Mouse (Mus musculus): ENCODE results near the gene Prdm16. TPM values are rescaled to one million over a fixed set of nuclear protein-coding genes. Genes with fewer than 3 reads are reported as not detected.
A peak's percentile ranks its signal among the peaks of the same experiment; 100 is the strongest.

Gene Prdm16
- polyA plus RNA-seq, 1 experiment from 2014 or later, result 22.4 TPM

DNA sequence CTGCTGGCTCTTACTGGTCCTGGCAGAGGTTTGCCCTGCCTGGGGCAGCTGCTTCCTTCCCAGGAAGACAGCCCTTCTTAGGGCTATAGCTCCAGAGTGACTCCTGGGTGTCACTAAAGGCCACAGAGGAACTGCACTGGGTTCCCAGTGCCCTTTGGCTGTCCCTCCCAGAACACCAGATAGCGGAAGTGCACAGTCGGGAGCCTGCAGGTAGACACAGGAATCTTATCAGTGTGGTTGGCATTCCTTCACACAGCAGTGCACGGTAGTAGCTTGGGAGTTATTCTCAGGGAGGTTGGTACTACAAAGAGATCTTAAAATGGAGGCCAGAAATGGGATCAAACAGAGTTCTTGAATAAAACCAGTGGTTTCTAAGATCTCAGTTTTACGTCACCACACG is 278.3 kb downstream of the Prdm16 start:
- WGBS, result 59% methylated on average over 5 of the region's 5 CpGs
- H3K27me3 ChIP-seq, result peaks cover 4% of the 10 kb centered on the region; the same call in 1 of the 2 replicates
- peaks cover 33% of the 10 kb centered on the region for H3K4me1 ChIP-seq
- no peak for ATAC-seq (ENCODE audit: borderline replicate concordance, extremely low read depth, low FRiP score, low TSS enrichment)
- H3K4me3 ChIP-seq, result no peak overlapping the region
- no peaks in the 10 kb centered on the region for H3K36me3 ChIP-seq
- H3K9me3 ChIP-seq, result no peaks in the 10 kb centered on the region
- H3K9ac ChIP-seq, result no peak overlapping the region
- H3K4me2 ChIP-seq, result no peak overlapping the region
- H3K27ac ChIP-seq, result peak overlapping the region; percentile 90

GRCm38 (mm10) chr4:154355408-154355807 is 281.3 kb downstream of the Prdm16 start:
- WGBS, result 96% methylated on average over 5 of the region's 5 CpGs
- H3K27me3 ChIP-seq, result peaks cover 15% of the 10 kb centered on the region; the same call in 1 of the 2 replicates

GRCm38 (mm10) chr4:154352246-154352645 is 284.4 kb downstream of the Prdm16 start:
- H3K9ac ChIP-seq, result no peak overlapping the region
- 25% methylated on average over 13 of the region's 13 CpGs for WGBS
- H3K9me3 ChIP-seq, result no peaks in the 10 kb centered on the region
- ATAC-seq (ENCODE audit: borderline replicate concordance, extremely low read depth, low FRiP score, low TSS enrichment), result no peak; the same call in 1 of the 2 replicates
- H3K4me2 ChIP-seq, result 0 out of 2 replicates have a peak overlapping the region, but pooled peaks have one; percentile 1
- H3K27me3 ChIP-seq, result peaks cover 19% of the 10 kb centered on the region; the same call in 1 of the 2 replicates
- H3K4me3 ChIP-seq, result no peak overlapping the region
- peak overlapping the region; percentile 48; the same call in 1 of the 2 replicates for H3K27ac ChIP-seq
- no peaks in the 10 kb centered on the region for H3K36me3 ChIP-seq
- peaks cover 34% of the 10 kb centered on the region for H3K4me1 ChIP-seq

More at GRCm38 (mm10) chr4:154355408-154355807, 281.3 kb downstream of the Prdm16 start:
- Histone ChIP-seq H3K27ac (no peak overlapping the region), H3K9ac (no peak overlapping the region), H3K9me3 (no peaks in the 10 kb centered on the region), H3K4me1 (peaks cover 39% of the 10 kb centered on the region), H3K4me2 (no peak overlapping the region), H3K4me3 (no peak overlapping the region), H3K36me3 (no peaks in the 10 kb centered on the region)
- ATAC-seq (ENCODE audit: borderline replicate concordance, extremely low read depth, low FRiP score, low TSS enrichment), result no peak

GRCm38 (mm10) chr4:154348197-154348786 is 288.4 kb downstream of the Prdm16 start:
- peaks cover 17% of the 10 kb centered on the region; the same call in 1 of the 2 replicates for H3K27me3 ChIP-seq
- H3K36me3 ChIP-seq, result no peaks in the 10 kb centered on the region
- ATAC-seq (ENCODE audit: borderline replicate concordance, extremely low read depth, low FRiP score, low TSS enrichment), result peak; percentile 38; the same call in 1 of the 2 replicates
- H3K4me2 ChIP-seq, result no peak overlapping the region
- 9% methylated on average over 11 of the region's 11 CpGs for WGBS
- no peak overlapping the region for H3K9ac ChIP-seq
- H3K4me3 ChIP-seq, result no peak overlapping the region
- no peaks in the 10 kb centered on the region for H3K9me3 ChIP-seq
- peaks cover 41% of the 10 kb centered on the region for H3K4me1 ChIP-seq
- H3K27ac ChIP-seq, result peak overlapping the region; percentile 52

DNA sequence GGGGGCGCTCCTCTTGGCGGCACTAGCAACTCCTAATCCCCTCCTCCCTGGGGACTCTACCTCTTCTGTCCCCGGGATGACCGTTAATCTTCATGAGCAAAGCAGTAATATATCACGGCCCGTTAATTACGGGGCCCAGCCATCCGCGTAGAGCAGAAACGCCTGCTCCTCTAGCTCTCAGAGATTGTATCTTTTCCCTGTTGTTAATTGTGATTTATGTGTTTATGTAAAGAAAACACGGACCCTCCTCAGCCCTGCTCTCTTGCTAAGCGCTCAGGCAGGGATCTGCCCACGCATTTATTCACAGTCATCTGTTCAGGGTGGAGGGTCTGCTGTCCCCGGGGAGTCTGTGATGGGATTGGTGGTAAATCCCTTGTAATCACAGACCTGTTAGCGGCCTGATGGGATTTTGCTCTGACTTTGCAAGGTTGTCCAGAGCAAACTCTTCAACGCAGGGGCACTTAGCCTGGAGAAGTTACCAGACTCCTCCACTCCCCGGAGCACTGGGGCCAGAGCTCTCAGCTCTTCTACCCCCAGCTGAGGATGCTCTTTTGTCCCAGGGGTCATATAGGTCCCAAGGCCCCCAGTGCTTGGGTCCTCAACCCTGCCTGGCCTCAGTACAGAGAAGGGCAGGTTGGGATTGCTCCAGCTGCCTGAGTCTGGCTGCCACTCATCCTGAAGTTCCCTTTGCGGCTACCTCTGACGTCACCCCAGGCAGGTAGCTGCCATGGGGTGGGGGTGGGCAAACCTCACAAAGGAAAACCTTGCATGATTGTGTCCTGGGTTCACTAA is 289.7 kb downstream of the Prdm16 start:
- H3K4me2 ChIP-seq, result no peak overlapping the region
- no peak overlapping the region for H3K9ac ChIP-seq
- no peak overlapping the region for H3K4me3 ChIP-seq
- ATAC-seq (ENCODE audit: borderline replicate concordance, extremely low read depth, low FRiP score, low TSS enrichment), result no peak
- H3K9me3 ChIP-seq, result no peaks in the 10 kb centered on the region
- H3K27ac ChIP-seq, result no peak overlapping the region
- peaks cover 33% of the 10 kb centered on the region for H3K4me1 ChIP-seq
- peaks cover 12% of the 10 kb centered on the region; the same call in 1 of the 2 replicates for H3K27me3 ChIP-seq
- H3K36me3 ChIP-seq, result no peaks in the 10 kb centered on the region
- WGBS, result 43% methylated on average over 19 of the region's 19 CpGs

- H3K4me2 ChIP-seq, result no peak overlapping the region
- peaks cover 3% of the 10 kb centered on the region; the same call in 1 of the 2 replicates for H3K27me3 ChIP-seq
- no peak overlapping the region for H3K4me3 ChIP-seq
- H3K27ac ChIP-seq, result peak overlapping the region; percentile 73
- no peak overlapping the region for H3K9ac ChIP-seq
- H3K4me1 ChIP-seq, result peaks cover 31% of the 10 kb centered on the region; the same call in 1 of the 2 replicates
- ATAC-seq (ENCODE audit: borderline replicate concordance, extremely low read depth, low FRiP score, low TSS enrichment), result peak; percentile 69
- WGBS, result 36% methylated on average over 10 of the region's 10 CpGs
- H3K9me3 ChIP-seq, result no peaks in the 10 kb centered on the region
- no peaks in the 10 kb centered on the region for H3K36me3 ChIP-seq
Measured at GRCm38 (mm10) chr4:154336650-154337049, 300.0 kb downstream of the Prdm16 start.

- Histone ChIP-seq H3K4me2 (peak within 1 kb of the TSS; percentile 46), H3K27ac (peak within 1 kb of the TSS; percentile 73), H3K4me1 (peaks cover 40% of the 10 kb centered on the region; the same call in 1 of the 2 replicates), H3K36me3 (no peaks in the 10 kb centered on the region), H3K4me3 (peak within 1 kb of the TSS; percentile 24), H3K9ac (no peak within 1 kb of the TSS), H3K9me3 (no peaks in the 10 kb centered on the region), H3K27me3 (peaks cover 3% of the 10 kb centered on the region; the same call in 1 of the 2 replicates)
- WGBS, result 66% methylated on average over 12 of the region's 12 CpGs
- no peak for ATAC-seq (ENCODE audit: borderline replicate concordance, extremely low read depth, low FRiP score, low TSS enrichment)
Measured at GRCm38 (mm10) chr4:154335761-154336160, 300.9 kb downstream of the Prdm16 start, which contains the start of gene B230104I21Rik. TSS of gene B230104I21Rik (plus strand) at chr4:154336127.

GRCm38 (mm10) chr4:154334699-154335402 is 301.8 kb downstream of the Prdm16 start:
- H3K9me3 ChIP-seq, result no peaks in the 10 kb centered on the region
- H3K9ac ChIP-seq, result peak overlapping the region; percentile 14; the same call in 1 of the 2 replicates
- peak overlapping the region; percentile 24 for H3K4me3 ChIP-seq
- peak overlapping the region; percentile 46 for H3K4me2 ChIP-seq
- peaks cover 3% of the 10 kb centered on the region; the same call in 1 of the 2 replicates for H3K27me3 ChIP-seq
- no peak overlapping the region for H3K27ac ChIP-seq
- 60% methylated on average over 48 of the region's 48 CpGs for WGBS
- H3K4me1 ChIP-seq, result peaks cover 41% of the 10 kb centered on the region; the same call in 1 of the 2 replicates
- no peak for ATAC-seq (ENCODE audit: borderline replicate concordance, extremely low read depth, low FRiP score, low TSS enrichment)
- H3K36me3 ChIP-seq, result no peaks in the 10 kb centered on the region

- WGBS, result 62% methylated on average over 8 of the region's 8 CpGs
- H3K4me2 ChIP-seq, result no peak overlapping the region
- H3K27me3 ChIP-seq, result peaks cover 5% of the 10 kb centered on the region; the same call in 1 of the 2 replicates
- ATAC-seq (ENCODE audit: borderline replicate concordance, extremely low read depth, low FRiP score, low TSS enrichment), result no peak
- no peak overlapping the region for H3K9ac ChIP-seq
- no peak overlapping the region for H3K4me3 ChIP-seq
- peaks cover 41% of the 10 kb centered on the region; the same call in 1 of the 2 replicates for H3K4me1 ChIP-seq
- H3K9me3 ChIP-seq, result no peaks in the 10 kb centered on the region
- no peaks in the 10 kb centered on the region for H3K36me3 ChIP-seq
- H3K27ac ChIP-seq, result no peak overlapping the region
Measured at GRCm38 (mm10) chr4:154333300-154333699, 303.4 kb downstream of the Prdm16 start.

DNA sequence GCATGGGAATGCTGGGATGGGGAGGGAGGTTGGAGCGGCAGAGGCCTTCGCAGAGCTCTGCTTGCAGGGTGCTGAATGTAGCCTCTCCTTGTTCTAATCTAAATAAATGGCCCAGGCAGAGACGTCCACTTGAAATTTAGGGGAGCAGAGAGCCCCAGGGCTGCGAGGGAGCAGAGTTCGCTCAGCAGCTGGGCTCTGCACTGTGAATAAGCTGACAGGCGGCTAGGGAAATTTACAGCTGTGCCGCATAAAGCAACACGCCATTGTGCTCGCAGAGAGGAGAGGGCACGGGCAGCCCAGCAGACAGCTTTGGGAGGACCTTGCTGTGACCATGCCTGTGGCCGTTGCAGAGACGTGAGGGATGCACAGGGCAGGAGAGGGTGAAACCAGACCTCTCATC is 305.4 kb downstream of the Prdm16 start:
- Histone ChIP-seq H3K9ac (no peak overlapping the region), H3K4me3 (no peak overlapping the region), H3K27me3 (peaks cover 6% of the 10 kb centered on the region; the same call in 1 of the 2 replicates), H3K4me2 (no peak overlapping the region), H3K27ac (0 out of 2 replicates have a peak overlapping the region, but pooled peaks have one; percentile 5), H3K9me3 (no peaks in the 10 kb centered on the region), H3K4me1 (peaks cover 30% of the 10 kb centered on the region; the same call in 1 of the 2 replicates), H3K36me3 (no peaks in the 10 kb centered on the region)
- ATAC-seq (ENCODE audit: borderline replicate concordance, extremely low read depth, low FRiP score, low TSS enrichment), result peak; percentile 35; the same call in 1 of the 2 replicates
- WGBS, result 37% methylated on average over 12 of the region's 12 CpGs

GRCm38 (mm10) chr4:154330001-154330400 is 306.7 kb downstream of the Prdm16 start:
- Histone ChIP-seq H3K4me2 (no peak overlapping the region), H3K9ac (no peak overlapping the region), H3K27me3 (peaks cover 6% of the 10 kb centered on the region; the same call in 1 of the 2 replicates), H3K9me3 (no peaks in the 10 kb centered on the region), H3K27ac (no peak overlapping the region), H3K4me1 (peaks cover 21% of the 10 kb centered on the region; the same call in 1 of the 2 replicates), H3K36me3 (no peaks in the 10 kb centered on the region), H3K4me3 (no peak overlapping the region)
- WGBS, result 88% methylated on average over 7 of the region's 7 CpGs
- no peak for ATAC-seq (ENCODE audit: borderline replicate concordance, extremely low read depth, low FRiP score, low TSS enrichment)
